Mouse (Mus musculus) cortical plate, adult 2 months (tissue): ENCODE measurements around the gene 9130019O22Rik. TPM values are rescaled to one million over a fixed set of nuclear protein-coding genes. Genes with fewer than 3 reads are reported as not detected.

ENCODE experiments used
- H3K27ac ChIP-seq: fragments of 200-500 bp; 2 replicates; pipeline ENCODE4 v1.5.1; 2012; ENCODE audit warnings: low read length, control low read depth, inconsistent platforms; ENCODE audit not compliant: insufficient read depth
- H3K4me1 ChIP-seq: fragments of 200-500 bp; 2 replicates; pipeline ENCODE4 v1.6.1; 2011; ENCODE audit warnings: low read length; ENCODE audit not compliant: control insufficient read depth, insufficient read depth
- H3K4me3 ChIP-seq: fragments of 200-500 bp; 2 replicates; pipeline ENCODE4 v1.5.1; 2011; ENCODE audit warnings: mild to moderate bottlenecking, low read length, control low read depth; ENCODE audit not compliant: insufficient read depth
- CTCF ChIP-seq: fragments of 200-500 bp; IDR thresholded peaks from 2 replicates; pipeline ENCODE4 v1.5.1; 2011; ENCODE audit warnings: mild to moderate bottlenecking, control low read depth, low read length; ENCODE audit not compliant: insufficient read depth; ENCODE audit errors: extremely low read depth
- POLR2A ChIP-seq: fragments of 200-500 bp; IDR thresholded peaks from 2 replicates; pipeline ENCODE4 v1.6.1; 2011; ENCODE audit warnings: mild to moderate bottlenecking, low read length, control low read depth; ENCODE audit not compliant: insufficient read depth; ENCODE audit errors: extremely low read depth
- polyA plus RNA-seq: library from polyadenylated mRNA; depleted of rRNA; stranded (reverse); fragments of >200 nt; gene quantifications from 2 replicates; pipeline ENCODE4 v1.2.3, GENCODE M21; 2012; rRNA removed

Gene 9130019O22Rik
- 2.7 TPM in 2 replicates for polyA plus RNA-seq

GRCm38 (mm10) chr7:127386641-127387392 lies at the start of gene 9130019O22Rik:
Gene 9130019O22Rik (minus strand): TSS chr7:127387166.
- Histone ChIP-seq H3K27ac (no peak within 1 kb of the TSS), H3K4me3 (peak within 1 kb of the TSS; percentile 70), H3K4me1 (no peaks in the 10 kb centered on the region)
- TF ChIP-seq POLR2A (peak; percentile 74; the same call in 1 of the 2 replicates), CTCF (no peak)

- H3K4me1 ChIP-seq = no peaks in the 10 kb centered on the region
- TF ChIP-seq CTCF (no peak), POLR2A (no peak)
- H3K27ac ChIP-seq = no peak overlapping the region
- H3K4me3 ChIP-seq = no peak overlapping the region
Observed at GRCm38 (mm10) chr7:127435206-127435605, 48.2 kb upstream of the 9130019O22Rik start.

GRCm38 (mm10) chr7:127426354-127426753 lies 39.4 kb upstream of the 9130019O22Rik start:
- Histone ChIP-seq H3K4me3 (no peak overlapping the region), H3K4me1 (no peaks in the 10 kb centered on the region), H3K27ac (no peak overlapping the region)
- TF ChIP-seq POLR2A (no peak), CTCF (no peak)

- no peak for TF ChIP-seq CTCF
- TF ChIP-seq POLR2A = no peak
- Histone ChIP-seq H3K4me1 (no peaks in the 10 kb centered on the region), H3K27ac (no peak overlapping the region), H3K4me3 (no peak overlapping the region)
Observed at GRCm38 (mm10) chr7:127425911-127426310, 38.9 kb upstream of the 9130019O22Rik start.

GRCm38 (mm10) chr7:127425291-127425690 lies 38.3 kb upstream of the 9130019O22Rik start:
- TF ChIP-seq CTCF (no peak), POLR2A (no peak)
- H3K27ac ChIP-seq = no peak overlapping the region
- H3K4me3 ChIP-seq = no peak overlapping the region
- no peaks in the 10 kb centered on the region for H3K4me1 ChIP-seq

- TF ChIP-seq CTCF (no peak), POLR2A (no peak)
- Histone ChIP-seq H3K27ac (no peak overlapping the region), H3K4me3 (peak overlapping the region; percentile 83), H3K4me1 (no peaks in the 10 kb centered on the region)
Observed at GRCm38 (mm10) chr7:127422247-127422646, 35.3 kb upstream of the 9130019O22Rik start.

- Histone ChIP-seq H3K4me3 (peak within 1 kb of the TSS; percentile 83), H3K4me1 (no peaks in the 10 kb centered on the region), H3K27ac (0 out of 2 replicates have a peak within 1 kb of the TSS, but pooled peaks have one; percentile 18)
- no peak for TF ChIP-seq CTCF
- TF ChIP-seq POLR2A = peak; percentile 79
Observed at GRCm38 (mm10) chr7:127421388-127422191, 34.6 kb upstream of the 9130019O22Rik start, which contains the start of gene Zfp688. Gene Zfp688 (minus strand): TSS chr7:127422068.

GRCm38 (mm10) chr7:127411418-127411817 lies 24.5 kb upstream of the 9130019O22Rik start:
- TF ChIP-seq POLR2A (no peak), CTCF (no peak)
- no peaks in the 10 kb centered on the region for H3K4me1 ChIP-seq
- no peak overlapping the region for H3K4me3 ChIP-seq
- H3K27ac ChIP-seq = no peak overlapping the region
